Mouse (Mus musculus) ES-E14 (cell line): Measurements from ENCODE around the gene Trpm7.

Experiments
- CHD2 ChIP-seq: IDR thresholded peaks from 2 replicates; pipeline ENCODE4 v1.6.1; 2014; ENCODE audit warnings: mild to moderate bottlenecking, low read depth, low read length, inconsistent platforms
- HCFC1 ChIP-seq: IDR thresholded peaks from 2 replicates; pipeline ENCODE4 v1.6.1; 2012; ENCODE audit warnings: low read length, inconsistent platforms, borderline replicate concordance; ENCODE audit not compliant: insufficient read depth
- MAFK ChIP-seq: IDR thresholded peaks from 2 replicates; pipeline ENCODE4 v1.6.1; 2014; ENCODE audit warnings: mild to moderate bottlenecking, low read depth, low read length, inconsistent platforms; ENCODE audit not compliant: insufficient read depth
- ZNF384 ChIP-seq: IDR thresholded peaks from 2 replicates; pipeline ENCODE4 v1.6.1; 2012; ENCODE audit warnings: low read depth, low read length, inconsistent platforms

GRCm38 (mm10) chr2:126767599-126767998 is 108.4 kb downstream of the Trpm7 start:
- no peak for TF ChIP-seq CHD2
- no peak for TF ChIP-seq ZNF384
- no peak for TF ChIP-seq MAFK
- TF ChIP-seq HCFC1 = no peak
